Mouse (Mus musculus) gastrocnemius, postnatal 25 days (tissue): ENCODE results near the gene Acsl6. TPM values are rescaled to one million over a fixed set of nuclear protein-coding genes. Genes with fewer than 3 reads are reported as not detected.
"Not testable (repeated sequence)": the region's sequence is repeated elsewhere in the genome, so short reads cannot be mapped to it uniquely, and the experiment has no call there.

Experiments
- DNase-seq: peaks from one replicate; pipeline ENCODE4 v3.0.0; 2022
- total RNA-seq, 2 experiments: library from RNA; stranded (reverse); gene quantifications; 1 replicate in 1 of 2; 2 replicates in 1 of 2; pipeline ENCODE4 v1.2.3; 2021

The Acsl6 gene
- total RNA-seq, 2 experiments from 2014 or later, result 20.1 to 23.5 TPM

DNA sequence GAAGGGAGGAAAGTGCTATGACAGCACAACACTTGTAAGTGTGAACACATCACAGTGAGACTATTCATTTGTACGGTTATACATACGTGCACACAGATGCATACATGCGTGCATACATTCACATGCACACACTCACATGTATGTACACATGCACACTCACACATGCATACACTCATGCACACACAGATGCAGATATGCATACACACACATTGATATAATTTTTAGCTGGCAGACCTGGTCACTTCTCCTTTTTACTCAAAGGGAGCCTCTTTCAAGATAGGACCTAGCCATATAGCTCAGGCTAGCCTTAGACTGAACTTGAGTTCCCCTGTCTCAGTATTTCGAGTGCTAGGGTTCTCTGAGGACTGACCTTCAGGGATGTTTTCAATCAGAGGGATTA is 87.7 kb downstream of the Acsl6 start:
- no peak for DNase-seq

DNA sequence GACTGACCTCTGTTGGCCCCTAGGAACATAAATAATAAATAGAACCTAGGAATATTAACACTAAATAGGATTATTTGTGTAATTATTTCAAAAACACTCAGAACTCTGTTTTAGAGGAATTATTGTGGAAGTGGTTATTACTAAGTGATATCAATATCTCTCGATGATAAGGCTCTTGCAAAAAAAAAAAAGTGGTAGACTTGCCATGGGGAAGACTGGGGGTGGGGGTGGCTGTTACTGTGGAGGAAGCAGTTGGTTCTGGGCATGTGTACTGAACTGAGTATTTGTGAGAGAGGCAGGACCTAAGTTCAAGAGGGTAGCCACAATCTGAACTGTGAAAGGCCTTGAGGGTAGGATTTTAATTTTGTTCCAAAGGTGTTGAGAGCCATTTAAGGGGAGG is 93.1 kb downstream of the Acsl6 start:
- DNase-seq, result no peak

DNA sequence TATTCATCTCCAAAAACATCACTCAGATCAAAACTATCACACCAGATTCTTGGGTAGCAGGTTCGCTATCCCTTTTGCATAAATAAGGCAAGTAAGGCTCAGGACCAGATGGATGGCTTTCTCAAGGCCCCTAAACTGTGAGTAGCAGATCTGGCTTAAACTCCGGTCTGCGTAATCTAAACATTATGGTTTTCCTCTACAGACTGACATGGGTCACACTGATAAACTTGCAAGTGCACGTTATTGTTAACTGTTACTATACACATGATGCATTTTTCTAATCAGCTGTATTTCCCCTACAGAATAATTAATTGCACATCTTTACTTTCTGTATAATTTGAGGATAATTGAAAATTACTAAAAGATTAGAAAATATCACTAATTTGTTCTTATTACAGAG is 94.5 kb downstream of the Acsl6 start:
- DNase-seq, result no peak

DNA sequence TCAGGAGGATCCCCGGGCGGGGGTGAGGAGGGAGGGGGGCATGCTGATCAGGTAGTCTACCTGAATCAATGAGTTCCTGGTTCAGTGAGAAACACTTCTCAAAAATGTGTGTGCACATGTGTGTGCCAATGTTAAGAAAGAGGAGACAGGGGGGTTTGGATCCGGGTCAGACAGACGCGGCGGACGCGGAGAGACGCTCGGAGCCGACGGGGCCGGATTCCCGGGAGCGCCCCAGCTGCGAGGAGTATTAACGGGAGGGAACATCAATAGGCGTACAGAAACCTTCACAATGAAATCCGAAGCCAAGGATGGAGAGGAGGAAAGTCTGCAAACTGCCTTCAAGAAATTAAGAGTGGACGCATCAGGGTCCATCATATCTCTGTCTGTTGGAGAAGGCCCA is 97.2 kb downstream of the Acsl6 start:
- DNase-seq, result not testable (repeated sequence)

DNA sequence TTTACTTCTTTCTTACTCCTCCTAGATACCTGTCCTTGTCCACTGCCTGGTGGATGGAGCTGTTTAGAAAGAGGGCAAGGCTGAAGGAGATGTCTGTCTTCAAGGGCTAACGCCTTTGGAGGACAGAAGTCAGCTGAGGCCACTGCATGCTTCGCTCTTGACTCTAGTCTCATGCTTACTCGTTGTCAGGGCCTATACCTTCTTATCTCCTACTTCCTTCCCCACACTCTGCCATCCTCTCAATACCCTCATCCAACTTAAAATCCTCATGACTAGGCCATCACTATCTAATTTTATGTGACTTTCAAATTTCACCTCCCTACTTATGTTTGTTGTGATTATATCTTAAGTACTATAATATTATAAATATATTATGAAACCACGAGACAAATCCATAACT is 101.3 kb downstream of the Acsl6 start:
- DNase-seq, result no peak

DNA sequence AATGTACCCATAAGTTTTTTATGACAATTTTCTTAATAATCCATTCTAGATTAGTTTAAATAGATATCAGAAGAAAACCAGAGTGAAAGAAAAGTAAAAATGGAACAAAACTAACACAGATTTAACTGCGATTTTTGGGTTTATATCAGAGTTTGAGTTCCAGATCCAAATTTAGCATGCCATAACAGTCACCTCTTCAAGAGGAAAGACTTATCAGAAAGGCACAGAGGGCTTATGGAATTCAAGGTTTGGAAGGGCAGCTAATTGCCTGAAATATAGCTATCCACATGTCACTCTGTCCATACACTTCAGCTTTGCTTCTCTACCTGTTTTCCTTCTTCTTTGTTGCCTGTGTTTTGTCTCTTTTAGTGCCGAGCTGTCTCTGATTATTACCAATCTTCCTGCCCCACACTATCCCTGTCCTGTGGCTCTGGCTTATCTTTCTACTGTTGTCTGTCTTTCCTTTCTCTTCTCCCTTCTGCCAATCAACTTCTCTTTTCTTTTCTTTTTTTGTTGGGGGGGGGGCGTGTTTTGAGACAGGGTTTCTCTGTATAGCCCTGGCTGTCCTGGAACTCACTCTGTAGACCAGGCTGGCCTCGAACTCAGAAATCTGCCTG is 103.4 kb downstream of the Acsl6 start:
- no peak for DNase-seq

DNA sequence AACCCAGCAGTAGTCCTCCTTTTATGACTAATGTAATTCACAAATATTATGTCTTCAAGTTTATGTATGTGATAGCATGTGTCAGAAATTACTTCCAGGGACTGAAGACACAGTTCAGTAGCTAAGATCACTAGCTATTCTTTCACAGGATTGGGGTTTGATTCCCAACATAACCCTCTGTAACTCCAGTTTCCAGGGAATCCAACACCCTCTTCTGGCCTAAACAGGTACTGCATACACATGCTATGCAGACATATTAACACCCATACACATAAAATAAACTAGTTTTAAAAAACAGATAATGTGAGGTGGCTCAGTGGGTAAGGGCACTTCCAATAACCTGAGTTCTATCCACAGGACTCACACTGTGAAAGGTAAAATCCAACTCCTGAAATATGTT is 107.0 kb downstream of the Acsl6 start:
- DNase-seq, result no peak

DNA sequence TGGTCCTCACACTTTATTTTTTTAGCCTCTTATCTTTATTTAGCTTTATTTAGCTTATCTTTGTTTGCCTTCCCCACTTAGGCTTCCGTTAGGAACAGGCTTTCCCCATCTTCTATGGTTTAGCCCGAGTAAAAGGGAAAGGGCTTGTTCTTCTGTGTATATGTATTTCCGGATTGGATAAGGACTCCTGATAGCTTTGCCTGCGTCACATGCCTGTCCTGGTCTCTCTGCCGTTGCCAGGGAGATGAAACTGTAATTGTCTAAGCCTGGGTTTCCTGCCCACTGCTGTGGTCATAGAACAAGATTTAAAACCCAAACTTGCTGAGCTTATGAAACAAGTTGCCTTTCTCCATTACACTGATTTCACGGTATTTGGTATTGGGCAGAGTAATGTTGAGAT is 109.4 kb downstream of the Acsl6 start:
- peak; percentile 11 for DNase-seq

Other genes with a start within 250 kb of the Acsl6 start
- 1 to 10 TPM; 8.6 to 10.0 TPM for gene Pdlim4, start 234.8 kb upstream of the Acsl6 start, total RNA-seq
- 10 to 100 TPM; 25.6 to 32.3 TPM for gene P4ha2, start 203.7 kb upstream of the Acsl6 start, total RNA-seq
- gene Csf2, start 54.1 kb upstream of the Acsl6 start, total RNA-seq, result not detected
- not detected for gene Il3, start 36.5 kb upstream of the Acsl6 start, total RNA-seq
- not detected for gene Meikin, start 66.9 kb downstream of the Acsl6 start, total RNA-seq
- 10 to 100 TPM; 22.1 to 38.2 TPM for gene Fnip1, start 134.4 kb downstream of the Acsl6 start, total RNA-seq
- 1 to 10 TPM; 5.5 to 6.8 TPM for gene Rapgef6, start 219.0 kb downstream of the Acsl6 start, total RNA-seq